Mouse (Mus musculus) stomach, postnatal 0 days (tissue): Measurements from ENCODE around the gene Fgfr2.

Experiments used
- CTCF ChIP-seq: IDR thresholded peaks from 2 replicates; pipeline ENCODE4 v1.5.1; 2016; ENCODE audit warnings: antibody characterized with exemption, low read depth, mild to moderate bottlenecking, moderate library complexity
- EP300 ChIP-seq: optimal IDR thresholded peaks from 2 replicates; pipeline ENCODE3; 2016; ENCODE audit warnings: antibody characterized with exemption

- TF ChIP-seq CTCF: no peak
- TF ChIP-seq EP300: no peak
Observed at GRCm38 (mm10) chr7:132443134-132443533, 680.0 kb downstream of the Fgfr2 start.
